Mouse (Mus musculus) liver, embryonic 13.5 days (tissue): ENCODE results near the gene Baiap2l1. TPM values are rescaled to one million over a fixed set of nuclear protein-coding genes. Genes with fewer than 3 reads are reported as not detected.
A peak's percentile ranks its signal among the peaks of the same experiment; 100 is the strongest.

Source experiments
- ATAC-seq: fragments of 200-750 bp; cut with Nextera tagmentation; 2 replicates; pipeline ENCODE4 v1.8.0; 2017; ENCODE audit warnings: low read depth, mild to moderate bottlenecking, moderate number of reproducible peaks, moderate library complexity
- DNase-seq: peaks from one replicate; pipeline ENCODE4 v3.0.0; 2022
- H3K27ac ChIP-seq: fragments of 300-500 bp; sonication (generic); 2 replicates; pipeline ENCODE4 v1.5.1; 2015; ENCODE audit warnings: moderate library complexity, mild to moderate bottlenecking, inconsistent platforms
- H3K27me3 ChIP-seq: fragments of 300-500 bp; sonication (generic); 2 replicates; pipeline ENCODE4 v1.6.1; 2015; ENCODE audit warnings: mild to moderate bottlenecking, inconsistent platforms
- H3K36me3 ChIP-seq: fragments of 300-500 bp; sonication (generic); 2 replicates; pipeline ENCODE4 v1.6.1; 2015; ENCODE audit warnings: mild to moderate bottlenecking, inconsistent platforms
- H3K4me1 ChIP-seq: fragments of 300-500 bp; sonication (generic); replicated peaks from 2 replicates; pipeline ENCODE4 v1.6.1; 2015; ENCODE audit warnings: inconsistent platforms
- H3K4me2 ChIP-seq: fragments of 300-500 bp; sonication (generic); 2 replicates; pipeline ENCODE4 v1.6.1; 2015; ENCODE audit warnings: inconsistent platforms, mild to moderate bottlenecking, moderate library complexity
- H3K4me3 ChIP-seq: fragments of 300-500 bp; sonication (generic); replicated peaks from 2 replicates; pipeline ENCODE4 v1.5.1; 2015; ENCODE audit warnings: mild to moderate bottlenecking, inconsistent platforms
- H3K9ac ChIP-seq: fragments of 300-500 bp; sonication (generic); 2 replicates; pipeline ENCODE4 v1.6.1; 2015; ENCODE audit warnings: mild to moderate bottlenecking, inconsistent platforms
- H3K9me3 ChIP-seq: fragments of 300-500 bp; sonication (generic); replicated peaks from 2 replicates; pipeline ENCODE4 v1.6.1; 2016; ENCODE audit warnings: inconsistent platforms
- WGBS: fragments of 180-500 bp; shearing (Covaris S2); methylation state at CpG from one replicate; pipeline ENCODE4 v1.1.7; 2015; ENCODE audit not compliant: insufficient replicate concordance; 5-methylcytosine and 5-hydroxymethylcytosine counted together
- polyA plus RNA-seq: library from polyadenylated mRNA; unstranded; fragments of >200 nt; fragmentation: Nextera tagmentation; extraction: Ambion mirVana; gene quantifications from 2 replicates; pipeline ENCODE4 v1.2.1, GENCODE M21; 2015

Gene Baiap2l1
- polyA plus RNA-seq, 1 experiment from 2014 or later: 3.7 TPM

- Histone ChIP-seq H3K9me3 (no peaks in the 10 kb centered on the region), H3K4me3 (peak overlapping the region; percentile 71), H3K36me3 (no peaks in the 10 kb centered on the region), H3K4me1 (peaks cover 32% of the 10 kb centered on the region), H3K9ac (peak overlapping the region; percentile 74), H3K4me2 (peak overlapping the region; percentile 93), H3K27me3 (no peaks in the 10 kb centered on the region), H3K27ac (no peak overlapping the region)
- no peak for DNase-seq
- WGBS: 2% methylated on average over 25 of the region's 25 CpGs
- no peak for ATAC-seq
Observed at GRCm38 (mm10) chr5:144222811-144223502, 135.0 kb downstream of the Baiap2l1 start.

DNA sequence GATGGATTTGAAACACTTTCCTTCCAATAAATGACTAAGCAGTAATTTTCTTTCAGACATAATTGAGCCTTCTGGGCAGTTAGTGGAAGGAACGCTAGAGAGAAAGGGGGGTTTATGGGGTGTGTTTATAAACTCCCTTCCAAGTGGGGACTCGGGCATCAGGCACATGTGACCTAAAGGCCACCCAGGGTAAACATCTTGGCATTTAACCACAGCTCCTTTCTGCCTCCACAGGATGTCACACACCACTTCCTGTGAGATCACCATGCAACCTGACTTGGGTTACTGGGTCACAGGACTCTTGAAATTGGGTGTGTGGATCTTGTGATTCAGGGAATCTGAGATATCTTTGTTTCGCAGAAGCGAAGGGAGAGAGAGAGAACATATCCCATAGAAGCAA lies 136.6 kb downstream of the Baiap2l1 start:
- no peaks in the 10 kb centered on the region for H3K9me3 ChIP-seq
- H3K27me3 ChIP-seq: no peaks in the 10 kb centered on the region
- H3K4me3 ChIP-seq: no peak overlapping the region
- H3K27ac ChIP-seq: no peak overlapping the region
- no peaks in the 10 kb centered on the region for H3K36me3 ChIP-seq
- peaks cover 32% of the 10 kb centered on the region for H3K4me1 ChIP-seq
- DNase-seq: no peak
- no peak overlapping the region for H3K4me2 ChIP-seq
- ATAC-seq: no peak
- H3K9ac ChIP-seq: no peak overlapping the region
- WGBS: 31% methylated on average over 4 of the region's 4 CpGs

GRCm38 (mm10) chr5:144219936-144220335 lies 138.0 kb downstream of the Baiap2l1 start:
- peaks cover 29% of the 10 kb centered on the region for H3K4me1 ChIP-seq
- DNase-seq (no peak), ATAC-seq (no peak)
- no peak overlapping the region for H3K4me3 ChIP-seq
- H3K27me3 ChIP-seq: no peaks in the 10 kb centered on the region
- no peaks in the 10 kb centered on the region for H3K9me3 ChIP-seq
- H3K27ac ChIP-seq: no peak overlapping the region
- no peak overlapping the region for H3K9ac ChIP-seq
- no peaks in the 10 kb centered on the region for H3K36me3 ChIP-seq
- H3K4me2 ChIP-seq: no peak overlapping the region
- 74% methylated on average over 5 of the region's 5 CpGs for WGBS

DNA sequence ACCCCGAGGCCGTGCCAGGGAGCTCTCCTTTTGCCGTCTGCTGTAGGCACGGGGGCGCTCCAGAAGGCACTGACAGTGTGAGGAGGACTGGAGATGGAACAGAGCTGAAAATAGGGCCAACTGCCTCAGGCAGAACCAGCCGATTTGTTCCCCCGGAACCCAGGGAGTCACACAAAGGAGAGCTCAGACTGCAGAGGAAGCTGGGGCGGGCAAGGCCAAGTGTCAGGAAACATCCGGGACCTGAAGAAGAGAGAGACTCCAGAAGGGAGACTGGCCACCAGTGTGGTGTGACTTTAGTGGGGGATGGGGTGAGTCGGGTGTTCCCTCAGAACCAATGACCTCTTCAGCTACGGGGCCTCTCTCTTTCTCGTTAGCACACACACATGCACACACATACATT lies 138.6 kb downstream of the Baiap2l1 start:
- ATAC-seq (no peak), DNase-seq (no peak)
- H3K36me3 ChIP-seq: no peaks in the 10 kb centered on the region
- no peak overlapping the region for H3K4me3 ChIP-seq
- H3K4me1 ChIP-seq: peaks cover 26% of the 10 kb centered on the region
- H3K9me3 ChIP-seq: no peaks in the 10 kb centered on the region
- H3K9ac ChIP-seq: no peak overlapping the region
- no peak overlapping the region for H3K27ac ChIP-seq
- H3K27me3 ChIP-seq: no peaks in the 10 kb centered on the region
- H3K4me2 ChIP-seq: no peak overlapping the region
- WGBS: 61% methylated on average over 12 of the region's 12 CpGs

GRCm38 (mm10) chr5:144218061-144218460 lies 139.9 kb downstream of the Baiap2l1 start:
- Histone ChIP-seq H3K4me2 (no peak overlapping the region), H3K9me3 (no peaks in the 10 kb centered on the region), H3K4me1 (peaks cover 20% of the 10 kb centered on the region), H3K9ac (no peak overlapping the region), H3K27ac (no peak overlapping the region), H3K4me3 (no peak overlapping the region), H3K27me3 (no peaks in the 10 kb centered on the region), H3K36me3 (no peaks in the 10 kb centered on the region)
- ATAC-seq (no peak), DNase-seq (no peak)
- 50% methylated on average over 7 of the region's 7 CpGs for WGBS

- Histone ChIP-seq H3K9me3 (no peaks in the 10 kb centered on the region), H3K9ac (no peak overlapping the region), H3K4me2 (no peak overlapping the region), H3K36me3 (peaks cover 6% of the 10 kb centered on the region; the same call in 1 of the 2 replicates), H3K4me3 (no peak overlapping the region), H3K27ac (no peak overlapping the region), H3K4me1 (peaks cover 6% of the 10 kb centered on the region), H3K27me3 (no peaks in the 10 kb centered on the region)
- no peak for DNase-seq
- WGBS: 20% methylated on average over 2 of the region's 2 CpGs
- no peak; the same call in 1 of the 2 replicates for ATAC-seq
Observed at GRCm38 (mm10) chr5:144215992-144216391, 141.9 kb downstream of the Baiap2l1 start.

Other genes starting within 250 kb of the Baiap2l1 start
- gene Bhlha15, start 167.8 kb downstream of the Baiap2l1 start, polyA plus RNA-seq: 0.41 and 0.65 TPM in 2 replicates
- 2.8 and 3.2 TPM in 2 replicates for gene Tecpr1, start 134.5 kb downstream of the Baiap2l1 start, polyA plus RNA-seq
- gene Bri3, start 113.7 kb downstream of the Baiap2l1 start, polyA plus RNA-seq: 25.1 and 25.4 TPM in 2 replicates
- gene Nptx2, start 187.8 kb upstream of the Baiap2l1 start, polyA plus RNA-seq: 0.03 TPM in 1 of 2 replicates, not detected in the other